Mouse (Mus musculus) heart, adult 18-20 months (tissue): ENCODE results near the gene Helz2. TPM values are rescaled to one million over a fixed set of nuclear protein-coding genes. Genes with fewer than 3 reads are reported as not detected.

ENCODE experiments used
- DNase-seq, 2 experiments: peaks; one replicate each; pipeline ENCODE4 v3.0.0; 2021 to 2022; ENCODE audit warnings: mixed read lengths in 1 of 2
- total RNA-seq, 2 experiments: library from RNA; stranded (reverse); gene quantifications; 2 replicates each; pipeline ENCODE4 v1.2.3; 2021

Gene Helz2
- total RNA-seq, 2 experiments from 2014 or later, result 8.4 to 11.1 TPM

DNA sequence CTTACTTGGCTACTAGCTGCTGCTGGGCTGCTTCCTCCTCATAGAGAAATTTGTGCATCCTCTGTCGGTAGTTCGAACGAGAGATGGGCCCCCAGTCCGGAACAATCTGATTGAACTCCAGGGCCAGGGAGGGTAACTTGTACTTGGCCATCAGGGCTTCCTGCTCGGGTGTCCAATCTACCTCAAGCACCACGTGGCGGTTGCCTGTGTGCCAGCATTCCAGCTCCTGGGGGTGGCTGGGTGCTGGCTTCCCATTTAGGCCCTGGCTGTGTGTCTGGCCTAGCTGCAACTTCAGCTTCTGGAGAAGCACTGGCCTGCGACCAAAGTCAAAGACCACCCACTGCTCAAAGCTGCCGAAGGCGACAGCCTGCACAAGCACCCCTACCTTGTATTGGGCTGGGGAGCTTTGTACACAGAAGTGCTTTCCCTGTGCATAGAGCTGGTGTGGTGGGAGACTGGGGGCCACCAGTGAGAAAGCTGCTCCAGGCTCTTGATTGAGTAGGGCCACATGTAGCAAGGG lies 3.7 kb downstream of the Helz2 start:
- peak; percentile 45 to 51 for DNase-seq

- no peak for DNase-seq
Observed at GRCm38 (mm10) chr2:181237251-181238014, 4.4 kb downstream of the Helz2 start.

DNA sequence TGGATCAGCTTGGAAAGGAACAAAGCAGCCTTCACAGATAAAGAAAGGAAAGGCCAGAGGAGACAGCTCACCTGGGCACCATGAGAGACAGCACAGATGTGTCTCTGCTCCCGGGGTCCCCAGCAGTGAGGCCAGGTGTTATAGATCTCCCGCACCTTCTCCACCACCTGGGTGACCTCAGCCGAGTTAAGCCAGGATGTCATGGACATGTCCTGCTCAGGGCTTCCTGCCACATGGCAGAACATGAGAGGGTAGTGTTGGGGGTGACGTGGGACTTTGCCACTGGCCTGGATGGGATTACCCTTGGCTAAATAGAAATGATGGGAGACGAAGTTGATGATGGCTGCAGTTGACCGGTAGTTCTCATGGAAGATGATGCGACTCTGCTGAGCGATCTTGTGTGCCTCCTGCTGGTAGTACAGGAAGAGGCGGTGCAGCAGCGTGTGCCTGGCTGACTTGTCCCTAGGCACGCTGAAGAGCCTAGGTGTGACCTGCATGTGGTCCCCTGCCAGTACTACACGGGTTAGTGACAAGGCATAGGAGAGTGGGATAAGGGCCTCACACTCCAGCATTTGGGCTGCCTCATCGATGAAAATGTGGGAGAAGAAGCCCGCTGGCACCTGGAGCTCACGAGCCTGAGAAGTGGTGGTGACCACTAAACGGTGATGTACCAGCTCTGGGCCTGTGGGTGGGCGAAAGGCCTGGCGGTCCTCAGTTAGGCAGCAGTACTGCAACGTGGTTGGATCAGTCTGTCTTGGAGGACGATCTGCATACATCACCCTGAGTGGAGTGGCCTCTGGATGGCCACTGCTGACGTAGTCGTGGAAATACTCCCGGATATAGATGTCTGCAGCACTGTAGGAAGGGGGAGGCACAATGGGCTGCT lies 5.9 kb downstream of the Helz2 start:
- DNase-seq, result no peak

- DNase-seq, result no peak
Observed at GRCm38 (mm10) chr2:181234680-181235079, 7.1 kb downstream of the Helz2 start.

- no peak for DNase-seq
Observed at GRCm38 (mm10) chr2:181233443-181233842, 8.4 kb downstream of the Helz2 start.

DNA sequence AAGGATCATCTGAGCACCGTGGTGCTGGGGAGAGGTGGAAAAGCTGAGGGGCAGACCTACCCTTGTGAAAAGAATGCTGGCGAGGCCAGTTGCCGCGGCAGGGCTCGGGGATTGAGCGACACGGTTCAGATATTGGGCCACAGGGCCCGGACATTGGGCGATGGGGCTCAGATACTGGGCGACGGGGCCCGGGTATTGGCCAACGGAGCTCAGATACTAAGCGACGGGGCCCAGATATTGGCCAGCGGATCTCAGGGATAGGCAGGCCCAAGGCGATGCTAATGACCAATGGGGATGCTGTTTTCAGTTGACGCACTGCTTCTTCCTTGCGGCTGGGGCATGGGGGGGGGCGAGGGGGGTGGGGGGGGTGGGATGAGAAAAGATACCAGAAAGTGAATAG lies 10.7 kb downstream of the Helz2 start:
- no peak for DNase-seq

GRCm38 (mm10) chr2:181228335-181228734 lies 13.5 kb downstream of the Helz2 start:
- peak in 1 of 2 experiments; percentile 54 for DNase-seq

- DNase-seq, result no peak
Observed at GRCm38 (mm10) chr2:181227122-181227521, 14.7 kb downstream of the Helz2 start.

DNA sequence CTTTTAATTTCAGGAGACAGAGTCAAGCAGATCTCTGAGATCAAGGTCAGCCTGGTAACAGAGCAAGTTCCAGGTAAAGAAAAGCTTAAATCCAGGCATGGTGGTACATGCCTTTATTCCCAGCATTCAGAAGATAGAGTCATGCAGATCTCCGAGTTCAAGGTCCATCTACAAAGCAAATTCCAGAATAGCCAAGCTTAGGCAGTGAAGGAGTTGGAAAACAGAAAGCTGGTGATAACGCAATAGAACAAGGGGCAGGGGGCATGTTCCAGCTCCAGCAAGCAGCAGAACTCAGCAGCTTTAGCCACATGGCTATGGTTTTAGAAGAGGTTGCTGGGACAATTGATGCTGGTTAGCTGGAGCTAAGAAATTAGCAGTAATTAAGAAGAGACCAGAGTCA lies 16.8 kb downstream of the Helz2 start:
- DNase-seq, result no peak

- no peak for DNase-seq
Observed at GRCm38 (mm10) chr2:181220361-181220760, 21.5 kb downstream of the Helz2 start.

DNA sequence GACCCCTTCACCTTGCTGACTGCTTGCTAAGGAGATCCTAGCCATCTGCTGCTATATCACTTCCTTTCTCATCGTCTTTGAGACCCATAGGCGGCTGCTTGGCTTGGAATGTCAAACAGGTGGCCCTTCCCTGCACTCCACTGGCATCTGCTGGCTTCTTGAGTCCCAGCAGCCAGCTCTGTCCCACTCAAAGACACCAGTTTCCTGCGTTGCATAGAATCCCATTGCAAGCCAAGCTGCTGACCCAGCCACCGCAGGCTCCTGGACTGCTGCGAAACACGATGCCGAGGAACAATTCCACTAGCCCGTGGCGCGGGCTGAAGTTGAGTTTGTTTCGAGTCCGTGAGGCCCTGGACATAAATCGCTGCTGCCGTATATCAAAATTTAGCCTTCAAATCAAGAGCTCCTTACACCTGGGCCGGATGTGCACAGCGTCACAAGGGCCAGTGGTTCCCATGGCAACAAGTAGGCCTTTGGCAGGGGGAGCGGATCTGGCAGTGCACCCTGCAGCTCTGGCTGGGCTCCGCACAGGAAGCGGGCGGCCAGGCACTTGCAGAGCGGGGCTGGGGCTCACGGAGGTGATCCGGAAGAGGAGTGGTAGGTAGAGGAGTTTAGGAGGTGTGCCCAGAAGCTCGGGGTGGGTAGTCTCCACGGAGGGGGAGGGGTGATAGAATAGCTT lies 22.1 kb downstream of the Helz2 start, which contains the start of gene Fndc11:
TSS of gene Fndc11 (plus strand) at position 476 of the 679 bp plus-strand sequence.
- peak; percentile 81 to 91 for DNase-seq

DNA sequence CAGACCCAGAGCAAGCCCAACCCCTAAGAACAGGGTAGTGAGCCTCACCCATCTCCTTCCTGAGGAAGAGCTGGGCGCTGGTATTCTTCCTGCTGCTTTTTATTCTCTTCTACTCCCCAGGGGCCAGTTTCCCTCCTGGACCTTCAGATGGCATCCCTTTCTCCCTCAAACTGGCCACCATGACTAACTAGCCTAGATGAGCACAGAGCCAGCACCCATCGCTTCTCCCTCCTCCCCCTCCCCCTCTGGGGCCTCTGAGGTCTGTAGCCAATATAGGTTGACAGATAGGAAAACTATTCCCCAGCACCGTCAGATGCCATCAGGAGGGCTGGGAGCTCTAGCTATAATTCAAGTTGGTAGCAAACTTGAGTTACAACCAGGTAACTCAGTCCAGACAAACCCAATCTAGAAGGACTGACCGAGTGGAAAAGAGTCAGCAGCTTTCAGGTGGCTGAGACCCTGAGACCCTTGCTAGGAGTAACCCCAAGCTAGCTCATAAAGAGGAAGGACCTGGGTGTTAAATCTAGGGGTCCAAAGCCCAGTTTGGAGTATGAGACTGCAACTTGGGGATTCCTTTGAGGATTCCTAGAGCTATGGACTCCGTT lies 22.8 kb downstream of the Helz2 start:
- no peak for DNase-seq

DNA sequence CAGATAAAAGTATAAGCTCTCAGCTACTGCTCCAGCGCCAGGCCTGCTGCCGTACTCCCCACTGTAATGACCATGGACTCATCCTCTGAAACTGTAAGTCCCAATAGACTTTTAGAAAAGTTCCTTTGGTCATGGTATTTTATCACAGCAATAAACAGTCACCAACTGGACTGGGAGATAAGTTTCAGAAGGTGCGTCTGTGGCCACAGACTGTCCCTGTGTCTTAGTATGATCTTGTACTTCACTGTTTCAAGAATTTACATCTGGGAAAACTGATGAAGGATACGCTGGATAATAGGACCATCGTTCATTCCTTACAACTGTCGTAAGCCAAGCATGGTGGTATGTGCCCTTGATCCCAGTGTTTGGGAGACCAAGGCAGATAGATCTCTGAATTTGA lies 25.8 kb downstream of the Helz2 start:
- DNase-seq, result no peak

DNA sequence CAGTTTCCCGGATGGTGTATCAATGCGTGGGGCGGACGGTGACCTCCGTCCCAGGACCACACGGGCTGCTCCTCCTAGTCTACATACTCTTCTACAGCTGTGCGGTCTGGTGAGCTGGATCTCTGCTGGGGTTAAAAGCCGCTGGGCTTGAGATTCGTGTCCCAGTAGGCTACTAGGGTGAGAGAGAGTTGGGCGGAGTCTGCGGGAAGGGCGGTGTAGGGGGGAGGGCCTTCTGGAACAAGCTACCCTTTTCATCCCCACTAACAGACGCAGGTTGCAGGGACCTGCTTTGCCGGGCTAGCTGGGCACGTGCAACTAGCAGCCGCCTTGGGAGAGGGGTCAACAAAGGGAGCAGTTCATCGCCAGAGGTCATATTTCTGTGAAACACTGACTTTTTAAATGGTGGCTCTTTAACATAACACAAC lies 28.8 kb downstream of the Helz2 start, which contains the start of gene Srms:
TSS of gene Srms (minus strand) at position 165 of the 425 bp plus-strand sequence.
- DNase-seq, result peak; percentile 58 to 59

DNA sequence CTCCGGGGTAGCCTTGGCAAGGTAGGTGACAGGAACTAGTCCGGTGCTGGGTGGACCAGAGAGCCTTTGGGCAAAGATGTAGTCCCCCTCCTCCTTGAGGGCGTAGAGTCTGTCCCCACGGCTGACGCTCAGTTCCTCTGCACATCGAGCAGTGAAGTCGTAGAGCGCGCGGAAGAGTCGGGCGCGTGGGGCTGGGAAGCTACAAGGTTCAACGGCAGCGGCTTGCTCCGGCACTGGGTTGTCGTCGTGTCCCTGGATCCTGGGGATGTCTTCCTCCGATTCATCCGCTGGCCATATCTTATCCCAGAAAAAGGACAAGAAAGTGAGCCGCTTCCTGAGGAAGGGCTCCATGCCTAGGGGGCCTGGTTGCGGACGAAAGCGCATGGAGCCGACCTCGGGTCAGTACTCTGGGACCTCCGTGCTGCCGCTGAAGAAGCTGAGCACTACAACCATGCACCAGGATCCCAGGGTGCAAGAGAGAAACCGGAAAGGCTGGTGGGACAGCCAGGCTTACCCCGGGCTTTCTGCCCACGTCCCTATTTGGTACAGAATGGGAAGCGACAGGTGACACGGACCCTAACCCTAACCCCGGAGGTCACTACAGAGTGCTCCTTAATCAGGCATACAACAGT lies 29.3 kb downstream of the Helz2 start:
- peak in 1 of 2 experiments; percentile 36 for DNase-seq

- DNase-seq, result no peak
Observed at GRCm38 (mm10) chr2:181206118-181206517, 35.7 kb downstream of the Helz2 start.

- DNase-seq, result no peak
Observed at GRCm38 (mm10) chr2:181205678-181206077, 36.1 kb downstream of the Helz2 start.

DNA sequence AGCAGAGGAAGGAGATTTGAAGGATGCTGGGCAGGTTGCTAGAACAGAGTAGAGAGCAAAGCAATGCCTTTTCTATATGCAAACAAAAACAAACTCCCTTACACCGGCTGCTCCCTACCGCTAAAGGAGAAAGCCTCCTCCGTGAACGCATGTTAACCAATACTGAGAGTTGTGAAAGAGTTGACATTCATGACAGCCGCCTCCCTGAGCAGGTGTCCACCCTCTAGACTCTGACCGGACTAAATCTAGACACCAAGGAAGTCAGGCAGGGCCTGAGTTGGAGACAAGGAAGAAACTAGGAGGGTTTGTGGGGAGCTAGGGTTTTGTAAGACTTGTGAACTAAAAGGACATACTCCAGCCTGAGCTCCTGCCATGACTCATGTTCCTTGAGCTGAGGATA lies 38.9 kb downstream of the Helz2 start:
- no peak for DNase-seq

DNA sequence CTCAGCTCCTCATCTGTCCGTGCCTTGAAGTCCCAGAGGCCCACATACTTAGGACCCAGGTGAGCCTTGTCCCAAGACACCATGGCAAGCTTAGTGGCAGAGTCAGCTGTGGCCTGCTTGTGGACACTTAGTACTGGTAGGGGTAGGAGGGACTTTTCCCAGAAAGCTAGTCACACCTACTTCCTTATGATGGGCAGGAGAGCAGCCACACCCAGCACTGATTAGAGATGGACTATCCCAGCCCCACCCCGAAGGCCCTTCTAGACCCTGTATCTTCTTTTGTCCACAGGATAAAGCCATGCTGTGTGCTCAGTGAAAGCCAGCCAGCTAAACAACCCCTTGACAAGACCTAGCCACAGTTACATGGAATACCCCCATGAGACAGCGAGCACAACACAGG lies 39.4 kb downstream of the Helz2 start, which contains the start of gene Ptk6:
TSS of gene Ptk6 (minus strand) at position 368 of the 400 bp plus-strand sequence.
- no peak for DNase-seq

DNA sequence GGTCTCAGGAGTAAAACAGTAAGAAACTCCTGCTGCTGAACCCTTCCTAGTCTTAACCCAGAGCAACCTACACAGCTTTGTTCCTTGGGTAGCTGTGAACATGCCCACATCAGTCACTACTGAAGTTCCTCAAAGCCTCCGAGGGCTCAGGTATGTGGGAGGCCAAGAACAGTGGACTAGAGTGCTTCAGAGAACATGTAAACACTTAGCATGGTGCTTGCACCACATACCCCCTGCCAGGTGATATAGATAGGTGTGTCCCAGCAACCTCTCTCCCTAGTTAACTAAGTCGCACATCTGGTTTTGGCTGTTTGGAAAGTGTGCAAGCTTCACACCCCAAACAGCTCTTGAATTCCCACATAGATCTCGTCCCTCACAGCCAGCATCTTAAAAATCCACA lies 40.2 kb downstream of the Helz2 start:
- no peak for DNase-seq

DNA sequence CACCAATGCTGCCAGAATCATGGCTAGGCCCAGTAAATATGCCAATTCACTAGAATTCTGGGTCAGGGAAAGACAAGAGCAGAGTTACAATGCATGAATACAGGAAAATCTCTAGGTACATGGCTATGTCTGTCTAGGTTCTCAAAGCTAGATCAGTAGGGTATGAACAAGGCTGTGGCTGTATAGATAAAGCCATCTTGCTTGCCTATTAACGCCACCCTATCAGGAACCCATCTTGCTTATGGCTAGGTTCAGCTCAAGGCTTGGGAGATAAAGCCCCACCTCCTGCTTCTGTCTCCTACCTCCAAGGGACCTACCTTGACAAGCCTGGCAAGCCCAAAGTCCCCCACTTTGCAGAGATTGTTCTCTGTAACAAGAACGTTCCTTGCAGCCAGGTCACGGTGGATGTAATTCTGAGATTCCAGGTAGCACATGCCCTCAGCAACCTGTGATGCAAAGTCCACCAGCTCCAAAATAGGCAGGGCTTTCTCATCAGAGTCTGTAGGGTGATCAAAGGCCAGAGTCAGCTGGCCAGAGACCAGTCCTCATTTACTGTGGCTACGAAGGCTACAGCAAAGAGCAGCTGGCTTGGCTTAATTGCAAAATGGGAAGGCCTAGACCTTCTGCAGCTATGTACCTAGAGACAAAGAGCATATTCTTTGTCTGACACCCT lies 45.1 kb downstream of the Helz2 start:
- DNase-seq, result no peak
